Mouse (Mus musculus) megakaryocyte, embryonic 14.5 days (primary cell): ENCODE measurements around the gene Brwd1.

Source experiments
- FLI1 ChIP-seq: IDR thresholded peaks from 2 replicates; pipeline ENCODE4 v1.6.1; 2012; ENCODE audit warnings: low read length, inconsistent platforms, mixed read lengths
- GATA1 ChIP-seq: IDR thresholded peaks from 3 replicates; pipeline ENCODE4 v1.6.1; 2012; ENCODE audit warnings: mixed read lengths, low read length, inconsistent platforms, borderline replicate concordance

DNA sequence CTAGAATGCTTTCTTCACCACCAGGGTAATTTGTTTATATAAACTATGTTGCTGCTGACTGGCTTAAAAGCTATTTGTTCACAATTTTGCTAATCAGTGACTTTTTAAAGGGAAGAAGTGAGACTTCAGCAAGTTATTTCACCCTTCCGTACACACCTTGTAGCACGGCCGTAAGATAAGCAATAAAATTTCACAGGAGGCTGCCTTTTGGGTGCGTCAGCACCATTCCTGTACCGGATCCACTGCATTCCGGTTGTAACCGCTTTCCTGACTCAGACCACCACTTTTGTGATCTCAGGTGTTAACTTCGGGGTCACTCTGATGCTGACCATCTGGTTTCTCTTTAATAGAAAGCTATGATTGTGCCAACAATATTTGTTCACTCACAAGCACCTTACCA lies 124.2 kb downstream of the Brwd1 start:
- TF ChIP-seq GATA1 (no peak), FLI1 (no peak)
